Mouse (Mus musculus) embryonic facial prominence, embryonic 10.5 days (tissue): ENCODE data around the gene Cyb561d2. TPM values are rescaled to one million over a fixed set of nuclear protein-coding genes. Genes with fewer than 3 reads are reported as not detected.

Source experiments
- DNase-seq: peaks from one replicate; pipeline ENCODE4 v3.0.0-alpha.2; 2017; ENCODE audit warnings: low spot score
- H3K27ac ChIP-seq: fragments of 300-500 bp; sonication (generic); replicated peaks from 2 replicates; pipeline ENCODE4 v1.5.1; 2016; ENCODE audit warnings: mild to moderate bottlenecking
- H3K27me3 ChIP-seq: fragments of 300-500 bp; sonication (generic); replicated peaks from 2 replicates; pipeline ENCODE4 v1.6.1; 2016; ENCODE audit warnings: low read depth, mild to moderate bottlenecking; ENCODE audit not compliant: poor library complexity, severe bottlenecking
- H3K36me3 ChIP-seq: fragments of 300-500 bp; sonication (generic); replicated peaks from 2 replicates; pipeline ENCODE4 v1.6.1; 2016; ENCODE audit warnings: mild to moderate bottlenecking, moderate library complexity
- H3K4me1 ChIP-seq: fragments of 300-500 bp; sonication (generic); 2 replicates; pipeline ENCODE4 v1.6.1; 2016
- H3K4me3 ChIP-seq: fragments of 300-500 bp; sonication (generic); 2 replicates; pipeline ENCODE4 v1.5.1; 2016; ENCODE audit warnings: mild to moderate bottlenecking, moderate library complexity
- H3K9me3 ChIP-seq: fragments of 300-500 bp; sonication (generic); 2 replicates; pipeline ENCODE4 v1.6.1; 2016; ENCODE audit warnings: mild to moderate bottlenecking
- WGBS: fragments of 180-500 bp; shearing (Covaris S2); methylation state at CpG from one replicate; pipeline ENCODE4 v1.1.7; 2016; 5-methylcytosine and 5-hydroxymethylcytosine counted together
- polyA plus RNA-seq: library from polyadenylated mRNA; unstranded; fragments of >200 nt; fragmentation: Nextera tagmentation; extraction: Ambion mirVana; gene quantifications from 2 replicates; pipeline ENCODE4 v1.2.1, GENCODE M21; 2016

The Cyb561d2 gene
- polyA plus RNA-seq, 1 experiment from 2014 or later, result 16.4 TPM

- no peak for DNase-seq
- no peak overlapping the region; the same call in 1 of the 2 replicates for H3K27ac ChIP-seq
- 0 out of 2 replicates have a peak, but pooled peaks cover 1% of the 10 kb centered on the region for H3K27me3 ChIP-seq
- peaks cover 15% of the 10 kb centered on the region for H3K4me1 ChIP-seq
- 83% methylated on average over 3 of the region's 3 CpGs for WGBS
- H3K9me3 ChIP-seq, result no peaks in the 10 kb centered on the region
- H3K4me3 ChIP-seq, result no peak overlapping the region
- H3K36me3 ChIP-seq, result no peaks in the 10 kb centered on the region
Observed at GRCm38 (mm10) chr9:107500708-107501286, 41.2 kb downstream of the Cyb561d2 start.

- Histone ChIP-seq H3K27ac (no peak overlapping the region), H3K4me1 (peaks cover 32% of the 10 kb centered on the region), H3K36me3 (no peaks in the 10 kb centered on the region), H3K9me3 (no peaks in the 10 kb centered on the region), H3K4me3 (no peak overlapping the region), H3K27me3 (0 out of 2 replicates have a peak, but pooled peaks cover 6% of the 10 kb centered on the region)
- DNase-seq, result no peak
- 89% methylated on average over 3 of the region's 3 CpGs for WGBS
Observed at GRCm38 (mm10) chr9:107496359-107496758, 45.6 kb downstream of the Cyb561d2 start.

- H3K36me3 ChIP-seq, result no peaks in the 10 kb centered on the region
- no peak for DNase-seq
- H3K4me1 ChIP-seq, result peaks cover 29% of the 10 kb centered on the region
- 67% methylated on average over 12 of the region's 12 CpGs for WGBS
- H3K27me3 ChIP-seq, result 0 out of 2 replicates have a peak, but pooled peaks cover 6% of the 10 kb centered on the region
- H3K9me3 ChIP-seq, result no peaks in the 10 kb centered on the region
- H3K27ac ChIP-seq, result peak overlapping the region; percentile 73
- no peak overlapping the region; the same call in 1 of the 2 replicates for H3K4me3 ChIP-seq
Observed at GRCm38 (mm10) chr9:107494238-107494637, 47.8 kb downstream of the Cyb561d2 start.

- H3K27me3 ChIP-seq, result 0 out of 2 replicates have a peak, but pooled peaks cover 6% of the 10 kb centered on the region
- H3K27ac ChIP-seq, result peak overlapping the region; percentile 73
- no peak overlapping the region; the same call in 1 of the 2 replicates for H3K4me3 ChIP-seq
- no peaks in the 10 kb centered on the region for H3K9me3 ChIP-seq
- DNase-seq, result peak; percentile 19
- peaks cover 29% of the 10 kb centered on the region for H3K4me1 ChIP-seq
- no peaks in the 10 kb centered on the region for H3K36me3 ChIP-seq
- 29% methylated on average over 1 of the region's 1 CpGs for WGBS
Observed at GRCm38 (mm10) chr9:107493511-107493910, 48.5 kb downstream of the Cyb561d2 start.

- 0 out of 2 replicates have a peak overlapping the region, but pooled peaks have one; percentile 0 for H3K4me3 ChIP-seq
- 78% methylated on average over 6 of the region's 6 CpGs for WGBS
- no peaks in the 10 kb centered on the region for H3K9me3 ChIP-seq
- no peak for DNase-seq
- H3K4me1 ChIP-seq, result peaks cover 32% of the 10 kb centered on the region
- H3K27ac ChIP-seq, result no peak overlapping the region
- 0 out of 2 replicates have a peak, but pooled peaks cover 6% of the 10 kb centered on the region for H3K27me3 ChIP-seq
- H3K36me3 ChIP-seq, result no peaks in the 10 kb centered on the region
Observed at GRCm38 (mm10) chr9:107490625-107491024, 51.4 kb downstream of the Cyb561d2 start.

GRCm38 (mm10) chr9:107490146-107490545 is 51.8 kb downstream of the Cyb561d2 start:
- Histone ChIP-seq H3K4me3 (0 out of 2 replicates have a peak overlapping the region, but pooled peaks have one; percentile 0), H3K4me1 (peaks cover 37% of the 10 kb centered on the region)

More at GRCm38 (mm10) chr9:107490146-107490545, 51.8 kb downstream of the Cyb561d2 start:
- Histone ChIP-seq H3K36me3 (no peaks in the 10 kb centered on the region), H3K27ac (no peak overlapping the region), H3K9me3 (no peaks in the 10 kb centered on the region), H3K27me3 (0 out of 2 replicates have a peak, but pooled peaks cover 6% of the 10 kb centered on the region)
- DNase-seq, result no peak
- WGBS, result 81% methylated on average over 8 of the region's 8 CpGs

Other genes starting within 250 kb of the Cyb561d2 start
- gene Cish, start 246.2 kb downstream of the Cyb561d2 start, polyA plus RNA-seq, result 6.7 and 7.2 TPM in 2 replicates
- gene Hemk1, start 203.8 kb downstream of the Cyb561d2 start, polyA plus RNA-seq, result 10.7 and 11.6 TPM in 2 replicates
- gene 6430571L13Rik, start 201.6 kb downstream of the Cyb561d2 start, polyA plus RNA-seq, result 0.83 and 0.95 TPM in 2 replicates
- 0.45 and 0.50 TPM in 2 replicates for gene Cacna2d2, start 142.6 kb downstream of the Cyb561d2 start, polyA plus RNA-seq
- 37.9 and 39.3 TPM in 2 replicates for gene Tmem115, start 8.2 kb downstream of the Cyb561d2 start, polyA plus RNA-seq
- 35.2 and 39.4 TPM in 2 replicates for gene Nprl2, start within 50 bp of the Cyb561d2 start, polyA plus RNA-seq
- 0.97 and 1.2 TPM in 2 replicates for gene Zmynd10, start 5.1 kb upstream of the Cyb561d2 start, polyA plus RNA-seq
- gene Rassf1, start 9.4 kb upstream of the Cyb561d2 start, polyA plus RNA-seq, result 45.3 and 46.5 TPM in 2 replicates
- 63.4 and 67.3 TPM in 2 replicates for gene Tusc2, start 21.1 kb upstream of the Cyb561d2 start, polyA plus RNA-seq
- gene Hyal2, start 25.8 kb upstream of the Cyb561d2 start, polyA plus RNA-seq, result 154 and 157 TPM in 2 replicates
- gene Hyal1, start 34.7 kb upstream of the Cyb561d2 start, polyA plus RNA-seq, result 8.4 and 9.1 TPM in 2 replicates
- 18.9 and 20.3 TPM in 2 replicates for gene Naa80, start 36.7 kb upstream of the Cyb561d2 start, polyA plus RNA-seq
- gene Hyal3, start 38.6 kb upstream of the Cyb561d2 start, polyA plus RNA-seq, result 0.48 and 0.96 TPM in 2 replicates
- gene Ifrd2, start 45.4 kb upstream of the Cyb561d2 start, polyA plus RNA-seq, result 59.7 and 72.1 TPM in 2 replicates
- 2.7 TPM in 2 replicates for gene Sema3b, start 67.0 kb upstream of the Cyb561d2 start, polyA plus RNA-seq
- gene Gnai2, start 93.2 kb upstream of the Cyb561d2 start, polyA plus RNA-seq, result 334 and 363 TPM in 2 replicates
- gene Slc38a3, start 127.3 kb upstream of the Cyb561d2 start, polyA plus RNA-seq, result 5.6 and 6.6 TPM in 2 replicates
- 3.4 and 4.3 TPM in 2 replicates for gene Gnat1, start 137.5 kb upstream of the Cyb561d2 start, polyA plus RNA-seq
- 13.2 and 21.4 TPM in 2 replicates for gene Sema3f, start 168.3 kb upstream of the Cyb561d2 start, polyA plus RNA-seq
- gene Rbm5, start 228.8 kb upstream of the Cyb561d2 start, polyA plus RNA-seq, result 200 and 206 TPM in 2 replicates